Mouse (Mus musculus) bone marrow, adult 2 months (tissue): Measurements from ENCODE around the gene Klhdc8a.

Source experiments
- CTCF ChIP-seq: fragments of 200-500 bp; IDR thresholded peaks from 2 replicates; pipeline ENCODE4 v1.5.1; 2011; ENCODE audit warnings: low read length, control low read depth; ENCODE audit not compliant: control insufficient read depth, insufficient read depth
- POLR2A ChIP-seq: fragments of 200-500 bp; IDR thresholded peaks from 2 replicates; pipeline ENCODE4 v1.6.1; 2011; ENCODE audit warnings: low read depth, mild to moderate bottlenecking, control low read depth, low read length, borderline replicate concordance; ENCODE audit not compliant: control insufficient read depth

DNA sequence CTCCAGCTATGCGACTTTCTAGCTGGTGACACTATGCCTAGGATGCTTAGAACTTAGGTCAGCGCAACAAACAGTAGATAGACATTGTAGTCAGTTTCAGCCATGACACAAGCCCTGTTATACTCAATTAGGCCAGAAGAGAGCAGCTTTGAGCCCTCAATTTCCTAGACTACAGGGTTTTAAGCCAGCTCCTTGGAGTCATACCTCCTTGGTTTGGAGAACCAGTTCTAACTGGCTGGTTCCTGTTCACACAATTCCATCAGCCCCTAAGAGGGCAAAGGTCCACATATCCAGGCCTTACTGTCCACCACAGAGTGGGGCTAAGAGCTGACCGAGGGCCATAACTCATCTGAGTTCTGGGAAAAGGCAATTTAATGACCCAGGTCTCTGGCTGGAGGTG lies 14.3 kb downstream of the Klhdc8a start:
- TF ChIP-seq CTCF = no peak; the same call in 1 of the 2 replicates
- no peak for TF ChIP-seq POLR2A
